ENCODE assay signal across 9 mouse cellular contexts in the genomic region with DNA sequence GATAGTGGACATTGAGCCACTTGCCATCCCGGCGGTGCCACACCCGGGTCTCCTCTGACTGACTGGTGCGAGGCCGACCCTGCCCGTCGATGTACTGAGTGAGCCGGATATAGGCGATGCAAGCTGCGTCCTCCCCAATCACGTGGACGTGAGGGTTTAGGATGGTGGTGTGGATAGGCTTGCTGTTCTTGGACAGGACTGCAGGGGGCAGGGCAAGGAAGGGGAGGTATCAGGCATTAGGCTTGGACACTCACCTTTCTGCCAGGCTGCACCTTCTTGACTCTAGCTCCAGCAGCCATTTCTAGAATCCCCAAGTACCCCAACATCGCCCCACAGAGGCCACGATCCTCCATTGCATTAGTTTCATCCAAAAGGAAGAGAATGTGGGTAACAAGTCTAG. TPM values are rescaled to one million over a fixed set of nuclear protein-coding genes. Genes with fewer than 3 reads are reported as not detected.
DNase-seq lines count a peak whose midpoint lies in the region; ATAC-seq lines count a peak whose summit lies in the region.
"Had no signal": no experiment of that assay in that cellular context is flagged by ENCODE, and none has a peak within 500 bp of the region (broad histone marks: within the 10 kb centered on the region; RNA-seq: fewer than 3 reads in every experiment).

No protein-coding gene starts in this region.

- H3K9me3 ChIP-seq in midbrain, embryonic 11.5 days (ENCODE audit: control insufficient read depth, low read length), result no peaks in the 10 kb centered on the region
- no peaks in the 10 kb centered on the region for H3K9me3 ChIP-seq in midbrain, embryonic 16.5 days (replicated peaks; ENCODE audit: control insufficient read depth, low read length, poor library complexity, severe bottlenecking)
- H3K9me3 ChIP-seq in heart, embryonic 15.5 days (replicated peaks), result no peaks in the 10 kb centered on the region
- H3K9me3 ChIP-seq in liver, embryonic 12.5 days (replicated peaks), result no peaks in the 10 kb centered on the region
- H3K9me3 ChIP-seq: stomach, embryonic 15.5 days had no signal

- ATAC-seq in midbrain, embryonic 11.5 days (ENCODE audit: low FRiP score), result no peak
- ATAC-seq in midbrain, embryonic 16.5 days, result no peak
- ATAC-seq in heart, embryonic 15.5 days (replicated peaks; ENCODE audit: insufficient number of reproducible peaks, insufficient read depth, low FRiP score, low read depth), result no peak
- no peak for ATAC-seq in liver, embryonic 12.5 days

- WGBS in midbrain, embryonic 11.5 days, result 49% methylated on average over 14 of the region's 14 CpGs
- 46% methylated on average over 14 of the region's 14 CpGs for WGBS in midbrain, embryonic 16.5 days
- WGBS in heart, embryonic 15.5 days, result 27% methylated on average over 14 of the region's 14 CpGs
- 44% methylated on average over 14 of the region's 14 CpGs for WGBS in liver, embryonic 12.5 days (ENCODE audit: insufficient replicate concordance)

- peak; percentile 89 for DNase-seq in midbrain, embryonic 11.5 days (ENCODE audit: low spot score, missing footprints)
- peak; percentile 22 for DNase-seq in T-cell, adult 2 months (ENCODE audit: low spot score)
- peak; percentile 55 to 66 for DNase-seq in cerebellum, postnatal 36 days
- peak; percentile 74 for DNase-seq in retina, postnatal 1 day
- no peak for DNase-seq in layer of hippocampus, postnatal 36 days

- H3K9ac ChIP-seq in midbrain, embryonic 11.5 days (ENCODE audit: low read length), result no peak overlapping the region
- no peak overlapping the region for H3K9ac ChIP-seq in midbrain, embryonic 16.5 days (ENCODE audit: low read depth, low read length)
- no peak overlapping the region for H3K9ac ChIP-seq in heart, embryonic 15.5 days
- no peak overlapping the region for H3K9ac ChIP-seq in liver, embryonic 12.5 days
- H3K9ac ChIP-seq: stomach, embryonic 15.5 days had no signal

- H3K27ac ChIP-seq in midbrain, embryonic 11.5 days (ENCODE audit: low read depth, low read length), result no peak overlapping the region
- no peak overlapping the region for H3K27ac ChIP-seq in midbrain, embryonic 16.5 days (ENCODE audit: low read length)
- H3K27ac ChIP-seq in heart, embryonic 15.5 days, result peak overlapping the region; percentile 62
- peak overlapping the region; percentile 5; the same call in 1 of the 2 replicates for H3K27ac ChIP-seq in liver, embryonic 12.5 days
- H3K27ac ChIP-seq: stomach, embryonic 15.5 days had no signal

- peaks cover 7% of the 10 kb centered on the region for H3K4me1 ChIP-seq in midbrain, embryonic 11.5 days (ENCODE audit: control insufficient read depth, insufficient read depth, low read length)
- peaks cover 9% of the 10 kb centered on the region for H3K4me1 ChIP-seq in midbrain, embryonic 16.5 days (ENCODE audit: control insufficient read depth, insufficient read depth, low read length)
- peaks cover 35% of the 10 kb centered on the region for H3K4me1 ChIP-seq in heart, embryonic 15.5 days (replicated peaks)
- peaks cover 44% of the 10 kb centered on the region for H3K4me1 ChIP-seq in liver, embryonic 12.5 days

- peaks cover 10% of the 10 kb centered on the region for H3K36me3 ChIP-seq in midbrain, embryonic 11.5 days (ENCODE audit: control insufficient read depth, insufficient read depth, low read length)
- peaks cover 27% of the 10 kb centered on the region for H3K36me3 ChIP-seq in midbrain, embryonic 16.5 days (ENCODE audit: control insufficient read depth, insufficient read depth, low read length)
- peaks cover 43% of the 10 kb centered on the region for H3K36me3 ChIP-seq in heart, embryonic 15.5 days
- peaks cover 51% of the 10 kb centered on the region for H3K36me3 ChIP-seq in liver, embryonic 12.5 days

- H3K27me3 ChIP-seq in midbrain, embryonic 11.5 days (ENCODE audit: control insufficient read depth, insufficient read depth, low read length), result no peaks in the 10 kb centered on the region
- H3K27me3 ChIP-seq in midbrain, embryonic 16.5 days (ENCODE audit: control insufficient read depth, insufficient read depth, low read depth, low read length), result no peaks in the 10 kb centered on the region
- H3K27me3 ChIP-seq in heart, embryonic 15.5 days, result no peaks in the 10 kb centered on the region
- H3K27me3 ChIP-seq in liver, embryonic 12.5 days (replicated peaks), result no peaks in the 10 kb centered on the region
- H3K27me3 ChIP-seq: stomach, embryonic 15.5 days had no signal

- no peak overlapping the region for H3K4me2 ChIP-seq in midbrain, embryonic 11.5 days
- H3K4me2 ChIP-seq in midbrain, embryonic 16.5 days (ENCODE audit: low read length), result no peak overlapping the region
- H3K4me2 ChIP-seq in heart, embryonic 15.5 days, result no peak overlapping the region
- peak overlapping the region; percentile 36 for H3K4me2 ChIP-seq in liver, embryonic 12.5 days
- H3K4me2 ChIP-seq: stomach, embryonic 15.5 days had no signal

- no peak overlapping the region for H3K4me3 ChIP-seq in midbrain, embryonic 11.5 days (ENCODE audit: low read depth, low read length)
- no peak overlapping the region for H3K4me3 ChIP-seq in midbrain, embryonic 16.5 days (ENCODE audit: low read depth, low read length)
- no peak overlapping the region for H3K4me3 ChIP-seq in heart, embryonic 15.5 days
- H3K4me3 ChIP-seq in liver, embryonic 12.5 days, result no peak overlapping the region
- H3K4me3 ChIP-seq: stomach, embryonic 15.5 days had no signal

RNA-seq across cellular contexts. Expression of gene Ndst2, which starts 2.9 kb away (rescaled TPM):
- polyA plus RNA-seq in midbrain, embryonic 11.5 days (2014; fragmentation: Nextera tagmentation; extraction: Ambion mirVana), result 22.0 and 23.0 TPM in 2 replicates
- polyA plus RNA-seq in midbrain, embryonic 16.5 days (2015; fragmentation: Nextera tagmentation; extraction: Ambion mirVana), result 17.5 and 19.3 TPM in 2 replicates
- 13.8 and 17.8 TPM in 2 replicates for polyA plus RNA-seq in heart, embryonic 15.5 days (2015; fragmentation: Nextera tagmentation; extraction: Ambion mirVana)
- 22.4 and 24.9 TPM in 2 replicates for polyA plus RNA-seq in liver, embryonic 12.5 days (2016; fragmentation: Nextera tagmentation; extraction: Ambion mirVana)
- 10 to 100 TPM; 16.5 to 16.9 TPM for total RNA-seq in layer of hippocampus, postnatal 36 days (2021)

RNA-seq across cellular contexts. Expression of gene Zswim8, which starts 30.0 kb away (rescaled TPM):
- polyA plus RNA-seq in midbrain, embryonic 11.5 days (2014; fragmentation: Nextera tagmentation; extraction: Ambion mirVana), result 19.1 and 22.9 TPM in 2 replicates
- 44.9 and 50.3 TPM in 2 replicates for polyA plus RNA-seq in midbrain, embryonic 16.5 days (2015; fragmentation: Nextera tagmentation; extraction: Ambion mirVana)
- polyA plus RNA-seq in heart, embryonic 15.5 days (2015; fragmentation: Nextera tagmentation; extraction: Ambion mirVana), result 18.2 and 24.7 TPM in 2 replicates
- polyA plus RNA-seq in liver, embryonic 12.5 days (2016; fragmentation: Nextera tagmentation; extraction: Ambion mirVana), result 10.7 and 11.1 TPM in 2 replicates
- 100 to 1,000 TPM; 154 to 187 TPM for total RNA-seq in layer of hippocampus, postnatal 36 days (2021)

RNA-seq across cellular contexts. Expression of gene Chchd1, which starts 34.5 kb away (rescaled TPM):
- polyA plus RNA-seq in midbrain, embryonic 11.5 days (2014; fragmentation: Nextera tagmentation; extraction: Ambion mirVana), result 256 and 258 TPM in 2 replicates
- 166 and 171 TPM in 2 replicates for polyA plus RNA-seq in midbrain, embryonic 16.5 days (2015; fragmentation: Nextera tagmentation; extraction: Ambion mirVana)
- 159 and 218 TPM in 2 replicates for polyA plus RNA-seq in heart, embryonic 15.5 days (2015; fragmentation: Nextera tagmentation; extraction: Ambion mirVana)
- polyA plus RNA-seq in liver, embryonic 12.5 days (2016; fragmentation: Nextera tagmentation; extraction: Ambion mirVana), result 178 and 187 TPM in 2 replicates
- total RNA-seq in layer of hippocampus, postnatal 36 days (2021), result 10 to 100 TPM; 48.8 to 50.0 TPM

RNA-seq across cellular contexts. Expression of gene Fut11, which starts 42.5 kb away (rescaled TPM):
- polyA plus RNA-seq in midbrain, embryonic 11.5 days (2014; fragmentation: Nextera tagmentation; extraction: Ambion mirVana), result 20.7 and 22.0 TPM in 2 replicates
- 25.5 and 27.2 TPM in 2 replicates for polyA plus RNA-seq in midbrain, embryonic 16.5 days (2015; fragmentation: Nextera tagmentation; extraction: Ambion mirVana)
- 19.0 and 23.9 TPM in 2 replicates for polyA plus RNA-seq in heart, embryonic 15.5 days (2015; fragmentation: Nextera tagmentation; extraction: Ambion mirVana)
- 10.2 and 11.5 TPM in 2 replicates for polyA plus RNA-seq in liver, embryonic 12.5 days (2016; fragmentation: Nextera tagmentation; extraction: Ambion mirVana)
- total RNA-seq in layer of hippocampus, postnatal 36 days (2021), result 10 to 100 TPM; 15.1 to 16.4 TPM

RNA-seq across cellular contexts. Expression of gene Camk2g, which starts 56.6 kb away (rescaled TPM):
- 35.9 and 39.5 TPM in 2 replicates for polyA plus RNA-seq in midbrain, embryonic 11.5 days (2014; fragmentation: Nextera tagmentation; extraction: Ambion mirVana)
- 149 and 180 TPM in 2 replicates for polyA plus RNA-seq in midbrain, embryonic 16.5 days (2015; fragmentation: Nextera tagmentation; extraction: Ambion mirVana)
- polyA plus RNA-seq in heart, embryonic 15.5 days (2015; fragmentation: Nextera tagmentation; extraction: Ambion mirVana), result 75.7 and 76.8 TPM in 2 replicates
- polyA plus RNA-seq in liver, embryonic 12.5 days (2016; fragmentation: Nextera tagmentation; extraction: Ambion mirVana), result 13.2 and 15.6 TPM in 2 replicates
- 100 to 1,000 TPM; 187 to 199 TPM for total RNA-seq in layer of hippocampus, postnatal 36 days (2021)

Comparison
In these comparisons a context has a peak if more than half of its experiments do, and no peak if none do; other contexts are left out.
1. DNase-seq: peak in midbrain, embryonic 11.5 days (single experiment), T-cell, adult 2 months (single experiment), cerebellum, postnatal 36 days (2 of 2) and retina, postnatal 1 day (single experiment); none in layer of hippocampus, postnatal 36 days (0 of 2).
2. H3K27ac ChIP-seq: peak in heart, embryonic 15.5 days (single experiment) and liver, embryonic 12.5 days (single experiment); none in midbrain, embryonic 11.5 days (single experiment) and midbrain, embryonic 16.5 days (single experiment).